Mouse (Mus musculus): ENCODE measurements around the gene Col2a1. TPM values are rescaled to one million over a fixed set of nuclear protein-coding genes. Genes with fewer than 3 reads are reported as not detected.

Col2a1 gene
- total RNA-seq, 2 experiments from 2014 or later: 1.0 to 2.6 TPM

DNA sequence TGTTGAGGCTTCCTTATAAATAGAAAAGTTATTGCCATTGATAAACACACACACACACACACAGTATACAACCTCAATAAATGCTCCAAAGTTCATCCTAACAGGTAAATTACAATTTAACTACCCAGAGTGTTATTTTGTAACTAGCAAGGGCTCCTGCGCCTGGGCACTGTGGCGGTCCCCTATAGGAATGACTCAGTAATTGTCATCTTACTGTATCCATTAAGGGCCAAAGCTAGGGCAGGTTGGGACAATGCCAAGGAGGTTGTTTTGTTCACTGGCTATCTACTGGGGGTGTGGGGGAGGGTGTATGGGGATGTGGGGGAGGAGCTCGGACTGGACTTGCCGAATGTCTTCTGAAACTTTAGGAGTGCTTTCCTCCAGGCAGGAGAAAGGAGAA, 77.5 kb downstream of the Col2a1 start:
- DNase-seq (ENCODE audit: low spot score in 2 of 2): no peak

Other genes starting within 250 kb of the Col2a1 start
- gene Rapgef3, start 236.7 kb downstream of the Col2a1 start, total RNA-seq (2021): 10 to 100 TPM; 37.3 to 43.3 TPM
- gene Slc48a1, start 226.2 kb downstream of the Col2a1 start, total RNA-seq (2021): 100 to 1,000 TPM; 104 to 118 TPM
- 10 to 100 TPM; 29.1 to 32.0 TPM for gene Hdac7, start 160.2 kb downstream of the Col2a1 start, total RNA-seq (2021)
- gene Vdr, start 94.1 kb downstream of the Col2a1 start, total RNA-seq (2021): under 1 TPM in 1 of 2 experiments, not detected in 1; 0.07 TPM
- 10 to 100 TPM; 20.1 to 22.2 TPM for gene Tmem106c, start 40.5 kb downstream of the Col2a1 start, total RNA-seq (2021)
- 100 to 1,000 TPM; 237 to 251 TPM for gene Pfkm, start 87.9 kb upstream of the Col2a1 start, total RNA-seq (2021)
- 10 to 100 TPM; 14.2 to 17.5 TPM for gene Senp1, start 89.0 kb upstream of the Col2a1 start, total RNA-seq (2021)
- gene Asb8, start 160.9 kb upstream of the Col2a1 start, total RNA-seq (2021): 10 to 100 TPM; 40.8 to 40.9 TPM
- gene Ccdc184, start 162.5 kb upstream of the Col2a1 start, total RNA-seq (2021): 10 to 100 TPM; 31.3 to 32.1 TPM
- not detected for gene Olfr288, start 190.8 kb upstream of the Col2a1 start, total RNA-seq (2021)
- under 1 TPM in 1 of 2 experiments, not detected in 1; 0.18 TPM for gene Gm44579, start 216.3 kb upstream of the Col2a1 start, total RNA-seq (2021)
- gene Olfr287, start 216.4 kb upstream of the Col2a1 start, total RNA-seq (2021): under 1 TPM; 0.69 to 0.71 TPM
- gene Olfr286, start 229.8 kb upstream of the Col2a1 start, total RNA-seq (2021): not detected